Mouse (Mus musculus) CH12.LX (cell line): ENCODE data around the gene Gm28539. TPM values are rescaled to one million over a fixed set of nuclear protein-coding genes. Genes with fewer than 3 reads are reported as not detected.

ENCODE experiments used
- DNase-seq: peaks from one replicate; pipeline ENCODE4 v3.0.0-alpha.2; 2013; ENCODE audit errors: extremely low read depth
- H3K27ac ChIP-seq: 2 replicates; pipeline ENCODE4 v1.5.1; 2012; ENCODE audit warnings: low read depth, mild to moderate bottlenecking, control low read depth, moderate library complexity; ENCODE audit not compliant: insufficient read depth
- H3K27me3 ChIP-seq: replicated peaks from 2 replicates; pipeline ENCODE3; 2012; ENCODE audit warnings: inconsistent platforms
- H3K36me3 ChIP-seq, 2 experiments: replicated peaks in 1 of 2; 2 replicates each; pipeline versions ENCODE3 to v1.6.1; 2012; ENCODE audit warnings: inconsistent platforms in 1 of 2, low read length in 1 of 2, mild to moderate bottlenecking in 1 of 2, mixed read lengths in 1 of 2, moderate library complexity in 1 of 2; ENCODE audit not compliant: control insufficient read depth in 1 of 2, insufficient read depth in 1 of 2
- H3K4me1 ChIP-seq, 2 experiments: 2 replicates each; pipeline ENCODE4 v1.6.1; 2012; ENCODE audit warnings: inconsistent platforms in 1 of 2, moderate library complexity in 1 of 2; ENCODE audit not compliant: insufficient read depth in 2 of 2, control insufficient read depth in 1 of 2
- H3K4me2 ChIP-seq: 2 replicates; pipeline ENCODE4 v1.6.1; 2012; ENCODE audit warnings: low read depth, mild to moderate bottlenecking, control low read depth; ENCODE audit not compliant: poor library complexity, insufficient read depth, severe bottlenecking
- H3K4me3 ChIP-seq, 3 experiments: fragments of 150-350 bp in 1 of 3; sonication (generic) in 1 of 3; replicated peaks in 1 of 3; 2 replicates each; pipeline versions ENCODE3 to v1.5.1; 2011 to 2012; ENCODE audit warnings: low read depth in 2 of 3, low read length in 2 of 3, mild to moderate bottlenecking in 2 of 3, moderate library complexity in 2 of 3, control low read depth in 1 of 3, improper control_type of control experiment in 1 of 3, inconsistent platforms in 1 of 3, mixed read lengths in 1 of 3; ENCODE audit not compliant: poor library complexity in 1 of 3
- H3K79me2 ChIP-seq: replicated peaks from 2 replicates; pipeline ENCODE4 v1.6.1; 2012; ENCODE audit warnings: mild to moderate bottlenecking, moderate library complexity; ENCODE audit not compliant: control insufficient read depth, poor library complexity, insufficient read depth, severe bottlenecking; ENCODE audit errors: extremely low read depth
- H3K9ac ChIP-seq: 2 replicates; pipeline ENCODE4 v1.6.1; 2012; ENCODE audit warnings: low read depth, mild to moderate bottlenecking, control low read depth, moderate library complexity; ENCODE audit not compliant: insufficient read depth
- H3K9me3 ChIP-seq: replicated peaks from 2 replicates; pipeline ENCODE3; 2012; ENCODE audit warnings: low read length, inconsistent platforms, mixed read lengths
- BHLHE40 ChIP-seq: IDR thresholded peaks from 2 replicates; pipeline ENCODE4 v1.6.1; 2011; ENCODE audit warnings: mild to moderate bottlenecking, low read depth, low read length, improper control_type of control experiment
- CHD1 ChIP-seq: IDR thresholded peaks from 2 replicates; pipeline ENCODE4 v1.6.1; 2012; ENCODE audit warnings: low read depth, low read length, improper control_type of control experiment, inconsistent platforms
- CTCF ChIP-seq, 2 experiments: IDR thresholded peaks in 1 of 2; conservative IDR thresholded peaks in 1 of 2; 2 replicates each; pipeline ENCODE4 v1.5.1; 2011 to 2012; ENCODE audit warnings: low read depth in 2 of 2, low read length in 2 of 2, improper control_type of control experiment in 1 of 2, inconsistent platforms in 1 of 2, mild to moderate bottlenecking in 1 of 2, moderate library complexity in 1 of 2
- E2F4 ChIP-seq: IDR thresholded peaks from 2 replicates; pipeline ENCODE4 v1.6.1; 2011; ENCODE audit warnings: low read depth, low read length, improper control_type of control experiment; ENCODE audit not compliant: insufficient replicate concordance
- GABPA ChIP-seq: IDR thresholded peaks from 2 replicates; pipeline ENCODE4 v1.6.1; 2012; ENCODE audit warnings: low read depth, low read length, improper control_type of control experiment, inconsistent platforms; ENCODE audit not compliant: insufficient replicate concordance
- MAX ChIP-seq: IDR thresholded peaks from 2 replicates; pipeline ENCODE4 v1.6.1; 2011; ENCODE audit warnings: low read length, improper control_type of control experiment
- MAZ ChIP-seq: IDR thresholded peaks from 2 replicates; pipeline ENCODE4 v1.6.1; 2012; ENCODE audit warnings: low read depth, mild to moderate bottlenecking, inconsistent platforms, low read length, improper control_type of control experiment, moderate library complexity
- MYC ChIP-seq: IDR thresholded peaks from 2 replicates; pipeline ENCODE4 v1.6.1; 2011; ENCODE audit warnings: low read depth, mild to moderate bottlenecking, improper control_type of control experiment, low read length
- NRF1 ChIP-seq: IDR thresholded peaks from 2 replicates; pipeline ENCODE4 v1.6.1; 2014; ENCODE audit warnings: low read depth, mild to moderate bottlenecking, inconsistent platforms, low read length, improper control_type of control experiment, moderate library complexity
- PAX5 ChIP-seq: IDR thresholded peaks from 2 replicates; pipeline ENCODE4 v1.6.1; 2012; ENCODE audit warnings: low read length, inconsistent platforms, mixed read lengths
- RAD21 ChIP-seq: IDR thresholded peaks from 2 replicates; pipeline ENCODE4 v1.6.1; 2011; ENCODE audit warnings: low read depth, mild to moderate bottlenecking, low read length, improper control_type of control experiment, moderate library complexity
- RCOR1 ChIP-seq: conservative IDR thresholded peaks from 2 replicates; pipeline ENCODE4 v1.6.1; 2012; ENCODE audit warnings: low read depth, mild to moderate bottlenecking, inconsistent platforms, low read length, improper control_type of control experiment
- SMC3 ChIP-seq: IDR thresholded peaks from 2 replicates; pipeline ENCODE4 v1.6.1; 2011; ENCODE audit warnings: low read depth, low read length, improper control_type of control experiment
- TCF12 ChIP-seq: IDR thresholded peaks from 2 replicates; pipeline ENCODE4 v1.6.1; 2014; ENCODE audit warnings: low read depth, mild to moderate bottlenecking, inconsistent platforms, low read length, improper control_type of control experiment
- USF1 ChIP-seq: IDR thresholded peaks from 2 replicates; pipeline ENCODE4 v1.6.1; 2014; ENCODE audit warnings: low read depth, mild to moderate bottlenecking, inconsistent platforms, low read length, improper control_type of control experiment
- ZC3H11A ChIP-seq: IDR thresholded peaks from 2 replicates; pipeline ENCODE4 v1.6.1; 2012; ENCODE audit warnings: low read depth, mild to moderate bottlenecking, inconsistent platforms, low read length, improper control_type of control experiment
- dilution Hi-C: fragments of 300-500 bp; cut with MboI; formaldehyde crosslinking; loops from 2 replicates; pipeline ENCODE4 v1.14.3; 2020; ENCODE audit warnings: low sequenced_read_pairs; ENCODE audit not compliant: extremely low pct_unique_long_range_greater_than_20kb, extremely low pct_ligation_motif_present
- in situ Hi-C: fragments of 300-500 bp; cut with MboI; formaldehyde crosslinking; loops from 3 replicates; pipeline ENCODE4 v1.14.3; 2019; ENCODE audit warnings: low sequenced_read_pairs, low pct_ligation_motif_present, low pct_unique_long_range_greater_than_20kb, mixed read lengths
- polyA plus RNA-seq: library from polyadenylated mRNA; unstranded; fragments of >175 nt; gene quantifications from 2 replicates; pipeline ENCODE4 v1.2.1, GENCODE M21; 2012; ENCODE audit warnings: low read depth; ENCODE audit not compliant: insufficient read length
- total RNA-seq, 2 experiments: library from RNA; depleted of rRNA; stranded (reverse); fragments of 300-350 nt in 1 of 2; fragments of >200 nt in 1 of 2; gene quantifications; 2 replicates each; pipeline ENCODE4 v1.2.3; 2012 to 2014

Gene Gm28539
- total and polyA plus RNA-seq, 3 experiments, result 3.9 to 12.2 TPM; not detected in 1

- no peak overlapping the region for H3K27ac ChIP-seq
- no peak overlapping the region for H3K9ac ChIP-seq
- no peaks in the 10 kb centered on the region for H3K9me3 ChIP-seq
- DNase-seq, result no peak
- H3K36me3 ChIP-seq, result peaks cover 81 to 98% of the 10 kb centered on the region in 2 experiments
- H3K4me1 ChIP-seq, result no peaks in the 10 kb centered on the region
- TF ChIP-seq ZC3H11A, result no peak
- H3K27me3 ChIP-seq, result no peaks in the 10 kb centered on the region
- H3K4me3 ChIP-seq, result no peak overlapping the region
- in situ Hi-C loops (no loop called here), dilution Hi-C loops (no loop called here)
- no peak overlapping the region for H3K4me2 ChIP-seq
- H3K79me2 ChIP-seq, result no peaks in the 10 kb centered on the region
Observed at GRCm38 (mm10) chr16:18829102-18829501, 7.3 kb upstream of the Gm28539 start.

GRCm38 (mm10) chr16:18833486-18833885, 2.9 kb upstream of the Gm28539 start:
- dilution Hi-C loops (no loop called here), in situ Hi-C loops (no loop called here)
- Histone ChIP-seq H3K9ac (no peak overlapping the region), H3K79me2 (peaks cover 20% of the 10 kb centered on the region), H3K4me1 (peaks cover 5 to 15% of the 10 kb centered on the region in 2 experiments), H3K9me3 (no peaks in the 10 kb centered on the region), H3K4me3 (no peak overlapping the region), H3K36me3 (peaks cover 53 to 79% of the 10 kb centered on the region in 2 experiments), H3K27me3 (no peaks in the 10 kb centered on the region), H3K27ac (no peak overlapping the region), H3K4me2 (no peak overlapping the region)
- no peak for DNase-seq
- TF ChIP-seq CTCF (conservative IDR thresholded peaks at IDR 0.05 in 1 of 2, IDR thresholded peaks at IDR 0.05 in 1 of 2; ENCODE audit: low read depth in 2 of 2, low read length in 2 of 2) (peak in 1 of 2 experiments; percentile 43; a peak in 2 of 4 replicates), MAZ (no peak)

- H3K27ac ChIP-seq, result no peak overlapping the region
- H3K9me3 ChIP-seq, result no peaks in the 10 kb centered on the region
- peaks cover 20% of the 10 kb centered on the region for H3K79me2 ChIP-seq
- H3K4me2 ChIP-seq, result peak overlapping the region; percentile 53
- TF ChIP-seq PAX5 (no peak), MYC (no peak), BHLHE40 (no peak), E2F4 (no peak), SMC3 (no peak), RCOR1 (no peak), NRF1 (no peak), RAD21 (no peak), USF1 (no peak), MAX (no peak), ZC3H11A (no peak), CHD1 (no peak), GABPA (no peak), TCF12 (no peak)
- TF ChIP-seq, all 38 proteins: peak for 0
- no peak overlapping the region for H3K9ac ChIP-seq
- H3K36me3 ChIP-seq, result peaks cover 47 to 73% of the 10 kb centered on the region in 2 experiments
- in situ Hi-C loops, result no loop called here
- DNase-seq, result no peak
- H3K27me3 ChIP-seq, result no peaks in the 10 kb centered on the region
- dilution Hi-C loops, result no loop called here
- peaks cover 5 to 22% of the 10 kb centered on the region in 2 experiments for H3K4me1 ChIP-seq
- H3K4me3 ChIP-seq, result peak overlapping the region in 2 of 3 experiments; percentile 68 to 96
Observed at GRCm38 (mm10) chr16:18836073-18836467, 314 bp upstream of the Gm28539 start.
